Mouse (Mus musculus) cerebellum, adult 2 months (tissue): ENCODE data around the gene Rufy2. TPM values are rescaled to one million over a fixed set of nuclear protein-coding genes. Genes with fewer than 3 reads are reported as not detected.
"Not testable (repeated sequence)": the region's sequence is repeated elsewhere in the genome, so short reads cannot be mapped to it uniquely, and the experiment has no call there.

Experiments used
- DNase-seq, 2 experiments: peaks; one replicate each; pipeline ENCODE4 v3.0.0; 2021
- H3K27ac ChIP-seq: fragments of 200-500 bp; 2 replicates; pipeline ENCODE4 v1.5.1; 2012; ENCODE audit warnings: low read length, control low read depth, inconsistent platforms; ENCODE audit not compliant: insufficient read depth
- H3K27me3 ChIP-seq: fragments of 200-500 bp; 2 replicates; pipeline ENCODE4 v1.6.1; 2012; ENCODE audit warnings: inconsistent platforms, mild to moderate bottlenecking, low read length, moderate library complexity; ENCODE audit not compliant: control insufficient read depth, insufficient read depth
- H3K4me1 ChIP-seq: fragments of 200-500 bp; 2 replicates; pipeline ENCODE4 v1.6.1; 2011; ENCODE audit warnings: low read length; ENCODE audit not compliant: control insufficient read depth, insufficient read depth
- H3K4me3 ChIP-seq: fragments of 200-500 bp; replicated peaks from 2 replicates; pipeline ENCODE3; 2011; ENCODE audit warnings: mild to moderate bottlenecking, low read depth, low read length, control low read depth; ENCODE audit not compliant: insufficient read depth
- CTCF ChIP-seq: fragments of 200-500 bp; IDR thresholded peaks from 2 replicates; pipeline ENCODE4 v1.5.1; 2011; ENCODE audit warnings: low read depth, mild to moderate bottlenecking, control low read depth, low read length, moderate library complexity, borderline replicate concordance; ENCODE audit not compliant: insufficient read depth
- POLR2A ChIP-seq: fragments of 200-500 bp; IDR thresholded peaks from 2 replicates; pipeline ENCODE4 v1.6.1; 2011; ENCODE audit warnings: low read length, control low read depth, borderline replicate concordance; ENCODE audit not compliant: insufficient read depth
- WGBS: fragments of 180-500 bp; shearing (Covaris S2); methylation state at CpG from one replicate; pipeline ENCODE4 v1.1.7; 2018; 5-methylcytosine and 5-hydroxymethylcytosine counted together
- polyA plus RNA-seq: library from polyadenylated mRNA; depleted of rRNA; stranded (reverse); fragments of >200 nt; gene quantifications from 2 replicates; pipeline ENCODE4 v1.2.3, GENCODE M21; 2012

Rufy2 gene
- polyA plus RNA-seq, 1 experiment = 68.4 TPM

DNA sequence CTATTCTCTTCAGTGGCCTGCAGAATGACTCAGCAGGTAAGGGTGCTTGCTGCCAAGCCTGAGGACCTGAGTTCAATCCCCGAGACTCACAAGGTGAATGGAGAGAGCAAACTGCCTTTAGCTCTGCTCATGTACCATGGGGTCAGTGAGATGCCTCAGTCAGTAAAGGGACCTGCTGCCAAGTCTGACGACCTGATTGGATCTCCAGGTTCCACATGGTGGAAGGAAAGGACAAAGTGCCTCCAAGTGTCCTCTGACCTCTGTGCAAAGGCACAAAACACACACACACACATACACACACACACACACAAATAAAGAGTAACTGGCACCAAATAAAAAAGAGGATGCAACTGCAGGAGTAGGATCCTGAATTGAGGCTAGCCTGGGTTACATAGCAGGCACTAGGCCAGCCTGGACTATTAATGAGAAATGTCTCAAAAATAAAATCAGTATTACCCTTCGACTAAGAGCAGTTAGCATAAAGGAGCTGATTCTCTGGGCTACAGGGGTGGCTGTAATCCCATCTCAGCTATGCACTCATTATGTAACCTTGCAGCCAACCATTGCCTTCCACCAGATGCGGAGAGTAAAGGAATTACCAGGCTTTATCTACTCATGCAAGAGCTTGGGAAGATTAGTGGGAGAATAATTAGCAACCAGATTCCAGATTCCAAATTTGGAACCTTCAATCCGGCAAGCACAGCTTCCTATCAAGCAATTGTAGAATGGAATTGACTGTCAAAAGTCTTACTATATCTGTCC lies 60.0 kb downstream of the Rufy2 start:
- H3K27me3 ChIP-seq = no peaks in the 10 kb centered on the region
- DNase-seq = no peak
- no peaks in the 10 kb centered on the region for H3K4me1 ChIP-seq
- no peak overlapping the region for H3K4me3 ChIP-seq
- no peak overlapping the region for H3K27ac ChIP-seq
- no peak for TF ChIP-seq POLR2A
- no peak for TF ChIP-seq CTCF
- 77% methylated on average over 5 of the region's 5 CpGs for WGBS

DNA sequence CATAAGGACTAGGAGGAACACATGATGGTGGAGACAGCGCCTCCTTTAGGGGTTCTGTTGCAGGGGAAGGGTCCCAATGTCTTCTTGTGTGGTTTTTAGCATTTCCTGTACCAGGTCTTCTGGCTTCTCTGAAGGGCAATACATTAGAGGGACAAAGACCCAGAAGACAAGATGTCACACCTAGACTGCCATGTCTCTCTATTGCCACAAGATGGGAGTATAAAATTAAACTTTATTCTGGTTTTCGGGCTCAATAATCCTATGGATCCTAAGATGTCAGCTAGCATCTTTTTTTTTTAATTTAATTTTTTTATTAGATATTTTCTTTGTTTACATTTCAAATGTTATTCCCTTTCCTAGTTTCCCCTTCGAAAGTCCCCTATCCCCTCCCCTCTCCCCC lies 63.1 kb downstream of the Rufy2 start:
- TF ChIP-seq POLR2A = no peak
- no peak for TF ChIP-seq CTCF
- Histone ChIP-seq H3K27me3 (no peaks in the 10 kb centered on the region), H3K4me3 (no peak overlapping the region), H3K27ac (no peak overlapping the region), H3K4me1 (no peaks in the 10 kb centered on the region)
- 65% methylated on average over 3 of the region's 3 CpGs for WGBS
- DNase-seq = no peak

DNA sequence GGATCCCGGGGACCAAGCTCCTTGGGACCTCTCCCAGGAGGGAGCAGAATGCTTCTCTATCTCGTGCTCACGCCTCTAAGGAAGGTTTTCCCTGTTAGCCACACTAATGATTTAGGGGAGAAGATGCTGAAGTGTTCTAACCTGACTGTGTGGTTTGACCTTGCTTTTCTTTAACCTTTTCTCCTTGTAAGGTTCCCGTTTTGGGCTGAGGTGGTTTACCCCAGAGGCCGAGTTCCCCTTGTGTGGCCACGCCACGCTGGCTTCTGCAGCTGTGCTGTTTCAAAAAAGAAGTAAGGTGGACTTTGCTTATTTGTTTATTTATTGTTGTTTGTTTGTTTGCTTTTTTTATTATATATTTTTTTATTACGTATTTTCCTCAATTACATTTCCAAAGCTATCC lies 67.7 kb downstream of the Rufy2 start:
- H3K4me3 ChIP-seq = no peak overlapping the region
- 91% methylated on average over 8 of the region's 8 CpGs for WGBS
- H3K27me3 ChIP-seq = no peaks in the 10 kb centered on the region
- no peaks in the 10 kb centered on the region for H3K4me1 ChIP-seq
- TF ChIP-seq POLR2A = no peak
- TF ChIP-seq CTCF = no peak
- no peak for DNase-seq
- H3K27ac ChIP-seq = no peak overlapping the region

DNA sequence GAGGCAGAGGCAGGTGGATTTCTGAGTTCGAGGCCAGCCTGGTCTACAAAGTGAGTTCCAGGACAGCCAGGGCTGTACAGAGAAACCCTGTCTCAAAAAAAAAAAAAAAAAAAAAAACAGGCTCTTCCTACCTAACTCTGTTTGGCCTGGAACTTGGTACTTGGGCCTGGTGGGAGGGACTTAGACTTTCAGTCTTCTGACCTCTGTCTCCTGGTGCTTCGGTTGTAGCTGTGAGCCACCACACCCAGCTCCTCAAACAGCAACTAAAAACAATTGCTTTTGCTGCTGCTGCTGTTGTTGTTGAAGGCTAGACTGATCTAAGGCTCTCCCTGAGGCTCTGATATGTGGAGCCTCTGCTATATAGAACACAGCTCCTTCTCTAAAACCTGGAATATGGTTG lies 69.1 kb downstream of the Rufy2 start:
- 77% methylated on average over 2 of the region's 2 CpGs for WGBS
- H3K4me1 ChIP-seq = no peaks in the 10 kb centered on the region
- no peak overlapping the region for H3K4me3 ChIP-seq
- H3K27ac ChIP-seq = no peak overlapping the region
- DNase-seq = no peak
- TF ChIP-seq POLR2A (no peak), CTCF (no peak)
- H3K27me3 ChIP-seq = no peaks in the 10 kb centered on the region

DNA sequence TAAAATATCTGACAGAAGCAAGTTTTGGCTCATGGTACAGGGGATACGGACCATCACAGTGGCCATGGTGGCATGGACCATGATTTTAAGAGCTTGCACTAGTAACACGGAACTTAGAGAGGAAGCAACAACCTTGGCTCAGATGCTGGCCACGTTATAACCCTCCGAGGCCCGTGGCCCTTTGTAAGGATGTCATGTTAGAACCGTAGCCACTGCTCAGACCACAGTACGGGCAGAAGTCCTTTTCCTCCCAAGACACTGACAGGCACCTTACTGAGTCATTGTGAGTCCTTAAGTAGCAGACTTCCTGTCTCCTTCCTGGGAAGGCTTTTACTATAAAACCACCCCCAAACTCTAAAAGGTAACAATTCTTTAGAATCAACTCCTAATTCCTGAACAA lies 71.2 kb downstream of the Rufy2 start:
- Histone ChIP-seq H3K27me3 (no peaks in the 10 kb centered on the region), H3K4me3 (no peak overlapping the region), H3K4me1 (no peaks in the 10 kb centered on the region), H3K27ac (no peak overlapping the region)
- DNase-seq = no peak
- WGBS = 61% methylated on average over 7 of the region's 7 CpGs
- no peak for TF ChIP-seq CTCF
- no peak for TF ChIP-seq POLR2A

DNA sequence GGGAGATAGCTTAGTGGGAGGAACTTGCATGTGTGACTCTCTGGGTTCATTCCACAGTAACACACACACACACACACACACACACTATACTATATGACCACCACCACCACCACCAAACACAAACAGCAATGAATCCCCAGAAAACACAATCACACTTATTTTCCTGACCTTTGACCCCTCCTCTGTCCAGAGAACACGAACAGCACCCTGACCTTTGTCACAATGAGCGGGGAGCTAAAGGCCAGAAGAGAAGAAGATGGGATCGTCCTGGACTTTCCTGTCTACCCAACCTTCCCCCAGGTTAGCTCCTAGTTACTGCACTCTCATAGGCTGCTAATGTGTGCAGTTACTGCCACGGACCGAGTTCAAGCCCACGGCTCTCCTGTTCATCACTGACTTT lies 72.0 kb downstream of the Rufy2 start:
- Histone ChIP-seq H3K27ac (no peak overlapping the region), H3K4me3 (no peak overlapping the region), H3K27me3 (no peaks in the 10 kb centered on the region), H3K4me1 (no peaks in the 10 kb centered on the region)
- 84% methylated on average over 6 of the region's 6 CpGs for WGBS
- no peak for DNase-seq
- no peak for TF ChIP-seq POLR2A
- TF ChIP-seq CTCF = no peak

DNA sequence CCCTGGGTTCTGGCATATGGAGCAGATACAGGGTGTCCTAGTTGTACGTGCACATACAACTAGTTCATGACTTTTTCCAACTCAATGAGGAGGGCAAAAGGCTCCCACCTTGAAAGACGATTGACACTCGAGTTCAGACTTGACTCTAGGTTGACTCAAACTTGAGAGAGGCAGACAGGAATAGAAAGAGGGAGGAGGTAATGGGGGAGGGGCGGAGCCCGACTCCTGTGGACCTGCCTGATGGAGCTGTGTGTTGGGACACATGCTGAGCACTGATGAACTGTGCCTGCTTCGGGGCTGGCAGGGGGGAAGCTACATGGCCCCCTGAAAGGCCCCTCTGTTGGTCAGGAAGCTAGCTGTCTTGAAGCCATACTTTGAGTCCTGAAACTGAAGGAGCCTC lies 73.0 kb downstream of the Rufy2 start:
- TF ChIP-seq CTCF = no peak
- no peak for TF ChIP-seq POLR2A
- H3K4me1 ChIP-seq = no peaks in the 10 kb centered on the region
- 50% methylated on average over 6 of the region's 6 CpGs for WGBS
- no peak overlapping the region for H3K4me3 ChIP-seq
- DNase-seq = no peak
- H3K27ac ChIP-seq = no peak overlapping the region
- H3K27me3 ChIP-seq = no peaks in the 10 kb centered on the region

DNA sequence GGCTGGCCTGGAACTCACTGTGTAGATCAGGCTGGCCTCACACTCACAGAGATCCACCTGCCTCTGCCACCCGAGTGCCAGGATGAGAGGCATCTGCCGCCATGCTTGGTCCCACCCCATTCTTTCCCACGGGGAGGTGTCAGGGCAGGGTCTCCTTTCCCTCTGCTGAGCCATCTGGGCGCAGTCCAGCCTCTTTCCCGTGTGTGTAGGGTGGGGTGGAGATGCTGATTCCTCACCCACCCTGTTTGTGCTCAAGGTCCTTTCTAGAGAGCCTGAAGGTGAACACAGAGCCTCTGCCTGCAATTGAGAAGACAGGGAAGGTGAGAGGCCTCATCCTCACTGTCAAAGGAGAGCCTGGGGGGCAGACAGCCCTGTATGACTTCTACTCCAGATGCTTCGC lies 74.0 kb downstream of the Rufy2 start:
- DNase-seq, H3K4me3 ChIP-seq: not testable (repeated sequence)
- 79% methylated on average over 6 of the region's 6 CpGs for WGBS

DNA sequence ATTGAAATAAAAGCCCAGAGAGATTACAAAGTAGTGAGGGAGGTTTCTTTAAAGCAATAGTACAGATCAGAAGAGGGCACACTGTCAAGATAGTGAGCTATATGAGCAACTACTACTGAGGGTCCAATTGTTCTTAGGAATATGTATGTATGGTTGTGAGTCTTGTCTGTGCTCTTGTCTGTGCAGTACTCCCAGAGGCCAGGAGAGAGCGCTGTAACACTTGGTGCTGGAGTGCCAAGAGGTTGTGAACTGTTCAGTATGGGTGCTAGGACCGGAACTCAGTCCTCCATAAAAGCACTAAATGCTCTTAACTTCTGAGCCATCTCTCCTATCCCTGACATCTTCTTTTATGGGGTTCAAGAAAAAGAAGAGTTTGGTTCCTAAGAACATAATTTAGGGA lies 74.6 kb downstream of the Rufy2 start:
- DNase-seq = no peak
- no peak for TF ChIP-seq POLR2A
- no peak for TF ChIP-seq CTCF
- H3K4me3 ChIP-seq = no peak overlapping the region
- no peaks in the 10 kb centered on the region for H3K4me1 ChIP-seq
- H3K27ac ChIP-seq = no peak overlapping the region
- 86% methylated on average over 2 of the region's 2 CpGs for WGBS
- H3K27me3 ChIP-seq = no peaks in the 10 kb centered on the region

More for the DNA sequence above, 74.0 kb downstream of the Rufy2 start:
- H3K27me3 ChIP-seq, H3K4me1 ChIP-seq, H3K27ac ChIP-seq: not testable (repeated sequence)
